Mouse (Mus musculus): ENCODE data around the gene Kank3.

GRCm38 (mm10) chr17:33802221-33802620 lies 8.1 kb upstream of the Kank3 start:
- TF ChIP-seq CTCF (IDR thresholded peaks at IDR 0.05; ENCODE audit: insufficient read depth, low read depth, low read length): no peak
- TF ChIP-seq POLR2A (IDR thresholded peaks at IDR 0.05; ENCODE audit: insufficient read depth, low read depth, low read length): no peak

All from olfactory bulb, adult 2 months (tissue).